Mouse (Mus musculus) heart, adult 2 months (tissue): ENCODE measurements around the gene Klrb1c. TPM values are rescaled to one million over a fixed set of nuclear protein-coding genes. Genes with fewer than 3 reads are reported as not detected.
A peak's percentile ranks its signal among the peaks of the same experiment; 100 is the strongest.
"Not testable (repeated sequence)": the region's sequence is repeated elsewhere in the genome, so short reads cannot be mapped to it uniquely, and the experiment has no call there.

Experiments
- DNase-seq, 2 experiments: peaks; one replicate each; pipeline ENCODE4 v3.0.0; 2021
- H3K27ac ChIP-seq: fragments of 200-600 bp; 2 replicates; pipeline ENCODE4 v1.8.1; 2022
- H3K27me3 ChIP-seq: fragments of 200-500 bp; 2 replicates; pipeline ENCODE4 v1.6.1; 2012; ENCODE audit warnings: mild to moderate bottlenecking, low read length, inconsistent platforms, mixed read lengths; ENCODE audit not compliant: control insufficient read depth, insufficient read depth
- H3K36me3 ChIP-seq: fragments of 200-500 bp; 2 replicates; pipeline ENCODE4 v1.6.1; 2012; ENCODE audit warnings: low read length, inconsistent platforms; ENCODE audit not compliant: control insufficient read depth, insufficient read depth
- H3K4me1 ChIP-seq: fragments of 200-500 bp; 2 replicates; pipeline ENCODE4 v1.6.1; 2011; ENCODE audit warnings: low read length; ENCODE audit not compliant: control insufficient read depth, insufficient read depth
- H3K4me3 ChIP-seq: fragments of 200-600 bp; 2 replicates; pipeline ENCODE4 v1.8.1; 2022
- H3K79me2 ChIP-seq: fragments of 200-500 bp; replicated peaks from 2 replicates; pipeline ENCODE4 v1.6.1; 2012; ENCODE audit warnings: mild to moderate bottlenecking, inconsistent platforms, low read length, moderate library complexity, mixed read lengths; ENCODE audit not compliant: control insufficient read depth, insufficient read depth
- H3K9ac ChIP-seq: fragments of 200-500 bp; 2 replicates; pipeline ENCODE4 v1.6.1; 2012; ENCODE audit warnings: low read depth, mild to moderate bottlenecking, control low read depth, inconsistent platforms, low read length, mixed read lengths
- CTCF ChIP-seq: fragments of 200-600 bp; IDR thresholded peaks from 2 replicates; pipeline ENCODE4 v1.8.1; 2022; ENCODE audit warnings: antibody characterized with exemption, mild to moderate bottlenecking, moderate library complexity
- EP300 ChIP-seq: fragments of 200-500 bp; IDR thresholded peaks from 2 replicates; pipeline ENCODE4 v1.6.1; 2011; ENCODE audit warnings: low read depth, low read length, control low read depth; ENCODE audit not compliant: insufficient read depth
- POLR2A ChIP-seq: fragments of 200-500 bp; IDR thresholded peaks from 2 replicates; pipeline ENCODE4 v1.6.1; 2011; ENCODE audit warnings: mild to moderate bottlenecking, low read depth, low read length, control low read depth; ENCODE audit not compliant: insufficient read depth
- WGBS: fragments of 180-500 bp; shearing (Covaris S2); methylation state at CpG from one replicate; pipeline ENCODE4 v1.1.7; 2018; 5-methylcytosine and 5-hydroxymethylcytosine counted together
- intact Hi-C: fragments of 180-260 bp; cut with DNase I; formaldehyde crosslinking; loops from one replicate; pipeline ENCODE4 v1.15.1; 2025
- polyA plus RNA-seq: library from polyadenylated mRNA; depleted of rRNA; stranded (reverse); fragments of >200 nt; gene quantifications from 2 replicates; pipeline ENCODE4 v1.2.3, GENCODE M21; 2012
- total RNA-seq, 2 experiments: library from RNA; stranded (reverse); gene quantifications; 2 replicates each; pipeline ENCODE4 v1.2.3; 2021

The Klrb1c gene
- total and polyA plus RNA-seq, 3 experiments: 0.18 to 0.92 (median 0.18) TPM

- H3K79me2 ChIP-seq: no peaks in the 10 kb centered on the region
- H3K27me3 ChIP-seq: no peaks in the 10 kb centered on the region
- WGBS: 60% methylated on average over 3 of the region's 3 CpGs
- intact Hi-C loops: loop anchor here (1.0 kb wide), 1 partner anchor 32 kb away; no protein-coding TSS in a partner anchor
- no peak for TF ChIP-seq POLR2A
- TF ChIP-seq CTCF: peak; percentile 63
- H3K9ac ChIP-seq: no peak overlapping the region
- no peak for DNase-seq
- no peak overlapping the region for H3K4me3 ChIP-seq
- no peaks in the 10 kb centered on the region for H3K36me3 ChIP-seq
- no peaks in the 10 kb centered on the region; the same call in 1 of the 2 replicates for H3K4me1 ChIP-seq
- H3K27ac ChIP-seq: no peak overlapping the region
Observed at GRCm38 (mm10) chr6:128807021-128807420, 18.0 kb upstream of the Klrb1c start.

- H3K9ac ChIP-seq, intact Hi-C loops, H3K4me3 ChIP-seq, H3K4me1 ChIP-seq, H3K27ac ChIP-seq, H3K36me3 ChIP-seq, H3K79me2 ChIP-seq, H3K27me3 ChIP-seq: not testable (repeated sequence)
- 62% methylated on average over 7 of the region's 7 CpGs for WGBS
- DNase-seq: peak; percentile 68
- peak; percentile 75 for TF ChIP-seq CTCF
Observed at GRCm38 (mm10) chr6:128804823-128805640, 16.0 kb upstream of the Klrb1c start.

GRCm38 (mm10) chr6:128802999-128803857 lies 14.2 kb upstream of the Klrb1c start:
- no peaks in the 10 kb centered on the region for H3K79me2 ChIP-seq
- peak; percentile 94 for DNase-seq
- H3K36me3 ChIP-seq: no peaks in the 10 kb centered on the region
- H3K4me1 ChIP-seq: no peaks in the 10 kb centered on the region; the same call in 1 of the 2 replicates
- TF ChIP-seq CTCF: no peak; the same call in 1 of the 2 replicates
- peak; percentile 22; the same call in 1 of the 2 replicates for TF ChIP-seq POLR2A
- no peak; the same call in none of the 2 replicates for TF ChIP-seq EP300
- H3K27ac ChIP-seq: no peak overlapping the region
- intact Hi-C loops: loop anchor here (1.0 to 2.0 kb wide), 2 partner anchors 35 to 38 kb away; no protein-coding TSS in a partner anchor
- peak overlapping the region; percentile 43 for H3K4me3 ChIP-seq
- 7% methylated on average over 26 of the region's 26 CpGs for WGBS
- no peaks in the 10 kb centered on the region for H3K27me3 ChIP-seq
- H3K9ac ChIP-seq: no peak overlapping the region

GRCm38 (mm10) chr6:128802557-128802956 lies 13.5 kb upstream of the Klrb1c start:
- H3K9ac ChIP-seq: peak overlapping the region; percentile 28
- intact Hi-C loops: loop anchor here (2.0 kb wide), 1 partner anchor 38 kb away; no protein-coding TSS in a partner anchor
- TF ChIP-seq CTCF: no peak
- no peak for TF ChIP-seq EP300
- no peak for TF ChIP-seq POLR2A
- WGBS: 15% methylated on average over 10 of the region's 10 CpGs
- H3K27me3 ChIP-seq: no peaks in the 10 kb centered on the region
- no peaks in the 10 kb centered on the region; the same call in 1 of the 2 replicates for H3K4me1 ChIP-seq
- H3K4me3 ChIP-seq: peak overlapping the region; percentile 43
- H3K36me3 ChIP-seq: no peaks in the 10 kb centered on the region
- no peaks in the 10 kb centered on the region for H3K79me2 ChIP-seq
- DNase-seq: no peak
- H3K27ac ChIP-seq: no peak overlapping the region

GRCm38 (mm10) chr6:128800696-128801095 lies 11.7 kb upstream of the Klrb1c start:
- WGBS: 86% methylated on average over 5 of the region's 5 CpGs
- DNase-seq, H3K4me1 ChIP-seq, H3K27ac ChIP-seq, H3K36me3 ChIP-seq, H3K9ac ChIP-seq, intact Hi-C loops, H3K79me2 ChIP-seq, H3K27me3 ChIP-seq, H3K4me3 ChIP-seq: not testable (repeated sequence)

- TF ChIP-seq EP300 (no peak), CTCF (peak; percentile 1)
- no peaks in the 10 kb centered on the region for H3K79me2 ChIP-seq
- H3K4me3 ChIP-seq: peak overlapping the region; percentile 72
- H3K9ac ChIP-seq: no peak overlapping the region
- H3K36me3 ChIP-seq: no peaks in the 10 kb centered on the region
- no peak overlapping the region for H3K27ac ChIP-seq
- no peak for DNase-seq
- intact Hi-C loops: no loop called here
- WGBS: 20% methylated on average over 7 of the region's 7 CpGs
- no peaks in the 10 kb centered on the region for H3K27me3 ChIP-seq
- H3K4me1 ChIP-seq: no peaks in the 10 kb centered on the region; the same call in 1 of the 2 replicates
Observed at GRCm38 (mm10) chr6:128799896-128800270, 10.9 kb upstream of the Klrb1c start.
